ENCODE assay signal across 22 mouse cellular contexts in the genomic region with DNA sequence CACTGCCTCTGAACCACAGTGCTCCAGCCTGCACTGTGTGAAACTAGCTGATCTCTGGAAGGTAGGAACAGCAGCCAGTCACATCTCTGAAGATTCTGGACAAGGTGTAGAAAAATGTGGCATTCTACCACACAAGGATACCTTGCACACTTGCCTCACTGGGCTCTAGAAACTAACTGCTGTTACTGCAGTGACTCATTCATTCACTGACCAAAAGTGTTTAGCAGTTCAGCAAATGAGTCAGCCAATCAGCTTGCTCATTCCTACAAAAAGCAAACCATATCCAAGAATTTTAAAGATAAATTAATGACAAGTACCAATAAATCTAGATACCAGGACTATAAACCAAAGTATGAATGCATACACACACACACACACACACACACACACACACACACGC.
"Had no signal": no experiment of that assay in that cellular context is flagged by ENCODE, and none has a peak within 500 bp of the region (broad histone marks: within the 10 kb centered on the region; RNA-seq: fewer than 3 reads in every experiment).

No protein-coding gene starts in this region.

- H3K27me3 ChIP-seq: heart, embryonic 12.5 days; hindbrain, embryonic 13.5 days; hindbrain, embryonic 15.5 days; kidney, embryonic 15.5 days; limb, embryonic 13.5 days; limb, embryonic 15.5 days; liver, embryonic 12.5 days had no signal

- H3K4me3 ChIP-seq: heart, embryonic 12.5 days; hindbrain, embryonic 13.5 days; hindbrain, embryonic 15.5 days; kidney, embryonic 15.5 days; limb, embryonic 13.5 days; limb, embryonic 15.5 days; liver, embryonic 12.5 days had no signal

- H3K9me3 ChIP-seq: heart, embryonic 12.5 days; hindbrain, embryonic 13.5 days; hindbrain, embryonic 15.5 days; kidney, embryonic 15.5 days; limb, embryonic 13.5 days; limb, embryonic 15.5 days; liver, embryonic 12.5 days had no signal

- H3K4me1 ChIP-seq: heart, embryonic 12.5 days; hindbrain, embryonic 13.5 days; hindbrain, embryonic 15.5 days; kidney, embryonic 15.5 days; limb, embryonic 13.5 days; limb, embryonic 15.5 days; liver, embryonic 12.5 days had no signal

- H3K27ac ChIP-seq: hindbrain, embryonic 13.5 days; hindbrain, embryonic 15.5 days; hindbrain, postnatal 0 days; kidney, embryonic 15.5 days; kidney, postnatal 0 days; limb, embryonic 13.5 days; limb, embryonic 15.5 days; liver, embryonic 12.5 days; liver, embryonic 14.5 days had no signal

- DNase-seq: gastrocnemius, postnatal 14 days; gastrocnemius, postnatal 36 days; heart, adult 18-20 months; heart, postnatal 10 days; kidney, adult 11 months; kidney, adult 2 months; kidney, adult 9 months; kidney, postnatal 14 days; kidney, postnatal 36 days; layer of hippocampus, adult 9-11 months; layer of hippocampus, postnatal 36 days; left cerebral cortex, postnatal 4 days had no signal
